Mouse (Mus musculus) lung, adult 2 months (tissue): ENCODE results near the gene Dcp1a.

Source experiments
- CTCF ChIP-seq: fragments of 200-500 bp; IDR thresholded peaks from 2 replicates; pipeline ENCODE4 v1.5.1; 2011; ENCODE audit warnings: mild to moderate bottlenecking, low read length, control low read depth; ENCODE audit not compliant: insufficient read depth
- POLR2A ChIP-seq: fragments of 200-500 bp; IDR thresholded peaks from 2 replicates; pipeline ENCODE4 v1.6.1; 2011; ENCODE audit warnings: low read depth, mild to moderate bottlenecking, control low read depth, low read length, borderline replicate concordance; ENCODE audit errors: extremely low read depth

- TF ChIP-seq CTCF (no peak), POLR2A (peak; percentile 84; the same call in 1 of the 2 replicates)
Measured at GRCm38 (mm10) chr14:30479361-30479948, at the start of gene Dcp1a.
